Mouse (Mus musculus) urinary bladder, postnatal 10 days (tissue): ENCODE results near the gene Pdgfd.
A peak's percentile ranks its signal among the peaks of the same experiment; 100 is the strongest.
"Not testable (repeated sequence)": the region's sequence is repeated elsewhere in the genome, so short reads cannot be mapped to it uniquely, and the experiment has no call there.

Experiments used
- DNase-seq: peaks from one replicate; pipeline ENCODE4 v3.0.0; 2022; ENCODE audit warnings: low spot score

Gene Pdgfd

DNA sequence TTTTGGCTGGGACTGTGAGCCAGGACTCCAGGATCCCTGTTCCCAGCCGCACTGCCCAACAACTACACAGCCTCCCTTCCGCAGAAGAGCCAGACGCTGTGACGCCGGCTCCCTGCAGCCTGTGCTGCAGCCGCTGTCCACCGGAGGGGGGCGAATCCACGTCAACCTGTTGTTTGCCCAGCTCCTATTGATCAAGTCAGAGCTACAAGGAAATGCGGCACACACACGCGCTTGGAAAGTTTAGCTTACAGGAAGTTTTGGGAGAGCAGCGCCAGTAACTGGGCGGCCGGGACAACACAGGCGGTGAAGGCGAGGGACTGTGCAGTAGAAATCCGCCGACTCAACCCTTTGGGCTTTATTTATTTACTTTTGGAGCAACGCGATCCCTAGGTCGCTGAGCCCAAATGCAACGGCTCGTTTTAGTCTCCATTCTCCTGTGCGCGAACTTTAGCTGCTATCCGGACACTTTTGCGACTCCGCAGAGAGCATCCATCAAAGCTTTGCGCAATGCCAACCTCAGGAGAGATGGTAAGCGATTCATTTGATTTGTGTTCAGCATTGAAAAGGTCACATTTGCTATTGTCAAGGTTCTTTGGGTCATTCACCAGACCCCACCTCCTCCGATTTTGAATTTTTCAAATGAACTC, at the start of gene Pdgfd:
Gene Pdgfd (plus strand): TSS at position 194 of the 647 bp plus-strand sequence.
- DNase-seq: peak; percentile 14

DNA sequence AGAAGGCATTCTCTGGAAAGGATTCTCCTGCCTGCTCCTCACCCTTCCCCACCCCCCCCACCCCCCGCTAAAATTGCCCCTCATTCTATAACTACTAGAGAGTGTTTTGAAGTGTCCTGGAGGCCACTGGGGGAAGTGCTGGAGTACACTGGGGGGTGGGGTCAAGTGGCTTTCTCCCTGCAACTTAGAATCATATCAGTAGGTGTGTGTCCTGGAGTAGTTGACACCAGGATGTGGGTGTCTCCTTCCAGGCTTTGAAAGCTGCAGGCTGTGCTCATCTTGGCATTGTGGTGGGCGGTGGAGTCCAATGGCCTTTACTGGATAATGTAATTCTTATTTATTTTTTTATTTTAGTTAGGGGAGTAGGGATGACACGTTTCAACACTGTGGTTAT, 651 bp downstream of the Pdgfd start:
- DNase-seq: no peak

DNA sequence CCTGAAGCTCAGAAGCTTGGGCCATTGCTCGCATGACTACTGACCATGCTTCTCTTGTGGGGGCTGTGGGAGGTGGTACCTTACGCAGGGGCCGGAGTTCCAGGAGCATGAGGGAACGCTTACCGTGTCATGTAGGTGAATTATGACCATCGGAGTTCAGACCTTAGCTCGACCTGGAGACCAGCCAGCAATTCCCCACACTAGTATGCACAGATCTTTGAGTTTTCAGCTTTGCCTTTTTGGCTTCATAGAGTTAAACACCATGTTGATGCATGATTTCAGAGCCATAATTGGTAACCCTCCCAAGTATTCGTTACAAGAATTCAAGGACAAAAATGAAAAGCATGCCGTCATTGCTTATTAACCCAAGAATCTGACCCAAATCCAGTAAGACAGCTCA, 2.6 kb downstream of the Pdgfd start:
- DNase-seq: no peak

DNA sequence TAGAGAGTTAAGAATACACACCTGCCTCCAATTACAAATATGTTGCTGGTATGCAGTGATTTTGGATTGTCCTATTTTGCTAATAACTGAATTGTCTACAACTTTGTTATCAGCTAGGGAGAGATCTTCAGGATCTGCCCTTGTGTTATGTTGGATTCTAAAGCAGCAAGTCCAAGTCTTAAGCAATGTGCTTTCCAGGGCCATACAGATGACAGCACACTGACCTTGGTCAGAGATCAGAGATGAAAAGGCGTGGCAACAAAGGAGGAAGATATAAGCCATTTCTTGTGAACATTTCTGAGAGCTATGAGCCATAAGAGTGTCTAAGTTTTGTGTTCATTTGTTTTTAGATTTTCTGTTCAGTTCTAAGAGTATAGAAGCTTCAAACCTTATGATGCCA, 4.9 kb downstream of the Pdgfd start:
- DNase-seq: no peak

DNA sequence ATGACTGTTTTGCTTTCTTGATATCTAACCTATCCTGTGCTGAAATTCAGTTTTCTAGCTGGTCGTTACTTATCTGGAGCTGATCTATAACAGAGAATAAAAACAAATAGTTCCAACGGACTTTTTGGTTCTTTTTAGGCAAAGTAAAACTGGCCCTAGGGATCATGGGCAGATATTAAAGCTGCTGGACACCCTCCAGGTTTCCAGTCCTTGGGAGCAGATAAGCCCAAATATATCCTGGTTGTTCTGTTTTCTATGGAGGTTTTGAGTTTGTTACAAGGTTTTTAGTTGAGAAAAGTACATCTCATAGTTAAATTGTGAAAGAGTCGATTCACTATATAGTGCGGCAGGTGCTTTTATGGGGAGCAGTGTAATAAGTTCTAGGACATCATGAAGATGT, 7.3 kb downstream of the Pdgfd start:
- DNase-seq: no peak

DNA sequence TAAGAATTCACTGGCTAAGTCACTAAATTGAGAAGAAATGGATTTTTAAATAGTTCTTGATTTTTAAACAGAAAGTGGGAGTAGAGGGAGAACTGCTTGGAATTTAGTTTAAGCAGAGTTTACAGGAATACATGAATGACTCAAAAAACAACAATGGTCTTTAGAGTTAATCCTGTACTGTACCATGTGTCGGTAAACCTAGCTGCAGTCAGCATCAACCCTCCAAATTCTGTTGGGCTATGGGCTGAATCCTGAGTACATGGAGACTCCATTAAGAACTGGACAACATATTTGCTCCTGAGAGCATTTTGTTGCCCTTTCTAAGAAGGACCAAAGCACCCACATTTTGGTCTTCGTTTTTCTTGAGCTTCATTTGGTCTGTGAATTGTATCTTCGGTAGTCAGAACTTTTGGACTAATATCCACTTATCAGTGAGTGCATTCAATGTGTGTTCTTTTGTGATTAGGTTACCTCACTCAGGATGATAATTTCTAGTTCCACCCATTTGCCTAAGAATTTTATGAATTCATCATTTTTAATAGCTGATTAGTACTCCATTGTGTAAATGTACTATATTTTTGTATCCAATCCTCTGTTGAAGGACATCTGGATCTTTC, 14.0 kb downstream of the Pdgfd start:
- DNase-seq: no peak

DNA sequence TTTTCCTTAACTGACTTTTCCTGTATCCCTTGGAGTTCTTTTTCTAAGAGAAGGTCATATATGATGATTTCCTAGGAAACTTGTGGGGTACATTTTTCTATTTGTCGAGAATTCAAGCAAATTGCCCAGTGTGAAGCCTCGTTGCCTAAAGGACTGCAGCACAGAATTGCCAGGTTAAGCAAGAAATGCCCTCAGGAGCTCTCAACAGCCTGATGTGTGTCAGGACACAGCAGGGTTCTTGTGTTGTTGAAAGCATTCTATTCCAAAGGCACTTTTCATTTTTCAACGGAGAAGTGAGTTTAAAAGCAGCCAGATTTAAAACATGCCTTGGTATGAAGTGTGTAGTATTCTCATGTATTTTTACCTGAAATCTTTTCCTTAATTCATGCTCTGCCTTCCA, 19.6 kb downstream of the Pdgfd start:
- no peak for DNase-seq

DNA sequence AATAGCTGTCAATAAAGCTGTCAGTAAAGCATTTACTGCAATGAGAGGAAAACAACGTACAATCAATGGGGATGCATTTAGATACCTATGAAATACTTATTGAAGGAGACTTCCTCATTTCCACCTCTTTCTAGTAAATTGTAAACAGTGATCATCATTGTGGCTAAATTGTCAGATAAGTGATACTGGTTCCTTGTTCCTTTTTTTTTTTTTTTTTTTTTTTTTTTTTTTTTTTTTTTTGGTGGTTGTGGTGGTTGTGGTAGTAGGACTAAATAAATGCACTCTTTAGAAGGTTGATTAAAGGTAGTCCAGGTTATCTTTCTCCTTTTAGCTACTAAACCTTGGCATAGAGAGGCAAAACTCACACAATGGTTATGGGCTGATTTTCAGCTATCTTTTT, 25.0 kb downstream of the Pdgfd start:
- DNase-seq: no peak

DNA sequence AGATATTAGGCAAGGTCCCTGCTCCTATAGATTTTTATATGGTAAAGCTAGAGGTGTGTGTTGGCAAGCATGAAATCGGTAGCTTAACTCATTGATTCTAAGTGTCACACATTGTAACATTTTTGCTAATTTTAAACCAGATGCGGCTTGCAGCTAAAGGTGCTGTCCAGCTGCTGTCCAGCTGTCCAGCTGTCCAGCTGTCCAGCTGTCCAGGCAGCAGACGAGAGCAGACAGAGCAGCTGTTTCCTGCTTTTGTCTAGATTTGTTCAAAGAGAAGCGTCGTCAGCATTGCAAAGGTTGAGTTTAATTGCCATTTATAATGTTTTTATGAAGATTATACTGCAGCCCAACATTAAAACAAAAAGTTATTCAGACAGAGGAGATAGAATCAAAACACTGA, 44.5 kb downstream of the Pdgfd start:
- no peak for DNase-seq

DNA sequence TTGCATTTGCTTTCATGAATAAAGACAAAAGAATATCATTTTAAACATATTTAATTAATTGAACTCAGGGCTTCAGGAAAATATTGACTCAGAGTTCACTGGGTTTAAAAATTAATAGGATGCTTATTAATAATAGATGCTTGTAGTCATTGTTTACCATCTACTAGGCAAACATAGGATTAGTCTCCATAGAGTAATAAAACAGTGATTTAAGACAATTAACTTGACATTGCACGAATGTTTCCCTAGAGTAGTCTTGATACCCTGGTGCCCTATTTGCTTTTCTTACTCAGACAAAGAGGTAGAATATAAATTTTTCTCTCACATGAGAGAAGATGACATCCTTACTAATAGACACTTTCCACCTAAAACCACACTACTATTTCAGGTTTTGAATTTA, 49.1 kb downstream of the Pdgfd start:
- DNase-seq: no peak

DNA sequence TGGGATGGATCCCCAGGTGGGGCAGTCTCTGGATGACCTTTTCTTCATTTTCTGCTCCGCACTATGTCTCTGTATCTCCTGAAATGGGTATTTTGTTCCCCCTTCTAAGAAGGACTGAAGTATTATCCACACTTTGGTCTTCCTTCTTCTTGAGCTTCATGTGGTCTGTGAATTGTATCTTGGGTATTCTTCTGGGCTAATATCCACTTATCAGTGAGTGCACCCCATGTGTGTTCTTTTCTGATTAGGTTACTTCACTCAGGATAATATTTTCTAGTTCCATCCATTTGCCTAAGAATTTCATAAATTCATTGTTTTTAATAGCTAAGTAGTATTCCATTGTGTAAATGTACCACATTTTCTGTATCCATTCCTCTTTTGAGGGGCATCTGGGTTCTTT, 67.6 kb downstream of the Pdgfd start:
- DNase-seq: not testable (repeated sequence)

DNA sequence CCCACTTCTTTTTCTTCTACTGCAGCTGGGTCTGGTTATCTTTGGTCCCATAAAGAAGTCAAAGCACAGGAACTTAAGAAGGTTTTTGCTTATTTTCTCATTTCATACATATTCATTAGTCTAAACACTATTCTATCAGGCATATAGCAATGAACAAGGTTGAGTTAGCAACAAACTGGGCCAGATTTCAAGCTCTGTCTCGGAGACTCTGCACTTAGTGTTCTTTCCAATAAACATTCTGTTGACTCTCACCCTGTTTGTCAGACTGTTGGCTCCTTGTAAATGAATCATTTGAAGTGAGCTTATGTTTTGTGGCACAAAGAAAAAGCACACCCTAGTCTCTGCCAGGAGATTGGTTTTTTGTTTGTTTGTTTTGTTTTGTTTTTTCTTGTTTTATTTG, 81.9 kb downstream of the Pdgfd start:
- no peak for DNase-seq

DNA sequence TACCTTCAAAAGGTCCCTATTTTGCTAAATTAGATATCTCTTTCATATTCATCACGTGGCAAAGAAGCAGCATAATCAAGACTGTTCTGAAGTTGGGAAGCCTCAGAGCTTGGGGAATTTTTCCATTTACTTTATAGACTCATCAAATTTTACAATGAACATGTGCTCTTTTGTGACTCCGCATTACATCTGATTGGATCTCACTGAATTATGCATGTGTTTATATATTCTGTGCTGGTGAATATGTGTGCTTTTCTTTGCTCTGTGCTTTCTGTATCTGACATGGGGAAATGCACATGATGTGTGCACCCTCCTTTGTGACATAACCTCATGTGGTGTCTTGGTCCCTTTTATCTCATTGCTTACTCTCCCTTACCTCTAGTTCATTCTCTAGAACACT, 83.6 kb downstream of the Pdgfd start:
- DNase-seq: no peak

DNA sequence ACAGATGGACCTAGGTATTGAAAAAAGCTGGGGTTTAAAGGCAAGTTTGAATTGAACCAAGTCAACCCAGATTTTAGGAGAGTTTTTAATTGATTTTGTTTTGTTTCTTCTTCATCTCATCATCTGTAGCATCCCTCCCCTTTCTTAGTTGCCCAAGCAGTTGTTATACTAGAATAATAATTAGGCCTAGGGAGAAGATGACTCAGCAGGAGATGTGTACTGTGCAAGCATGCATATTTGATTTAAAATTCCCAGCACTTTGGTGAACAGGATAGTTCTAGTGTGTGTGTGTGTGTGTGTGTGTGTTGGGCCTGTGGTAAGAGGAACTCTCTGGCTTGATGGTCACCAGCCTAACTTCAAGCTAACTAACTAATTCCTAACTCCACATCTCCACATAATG, 88.7 kb downstream of the Pdgfd start:
- DNase-seq: no peak

DNA sequence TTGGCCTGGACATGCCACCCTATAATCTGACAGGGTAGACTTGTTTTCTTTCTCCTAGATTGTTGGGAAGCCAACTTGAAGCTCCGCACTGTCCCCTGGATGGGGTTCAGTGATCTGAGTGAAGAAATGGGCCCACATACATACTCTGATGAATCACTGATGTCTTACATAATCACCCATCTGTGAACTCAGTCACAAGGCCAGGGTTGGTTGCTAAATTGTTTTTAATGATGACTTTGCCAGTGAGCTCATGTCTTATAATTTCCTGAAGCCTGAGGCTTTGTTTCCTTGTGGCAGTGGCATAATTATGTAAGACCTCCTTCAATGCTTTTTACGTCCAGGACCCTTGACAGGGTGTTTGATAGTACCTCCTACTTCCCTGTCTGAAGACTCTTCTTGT, 96.4 kb downstream of the Pdgfd start:
- DNase-seq: no peak

DNA sequence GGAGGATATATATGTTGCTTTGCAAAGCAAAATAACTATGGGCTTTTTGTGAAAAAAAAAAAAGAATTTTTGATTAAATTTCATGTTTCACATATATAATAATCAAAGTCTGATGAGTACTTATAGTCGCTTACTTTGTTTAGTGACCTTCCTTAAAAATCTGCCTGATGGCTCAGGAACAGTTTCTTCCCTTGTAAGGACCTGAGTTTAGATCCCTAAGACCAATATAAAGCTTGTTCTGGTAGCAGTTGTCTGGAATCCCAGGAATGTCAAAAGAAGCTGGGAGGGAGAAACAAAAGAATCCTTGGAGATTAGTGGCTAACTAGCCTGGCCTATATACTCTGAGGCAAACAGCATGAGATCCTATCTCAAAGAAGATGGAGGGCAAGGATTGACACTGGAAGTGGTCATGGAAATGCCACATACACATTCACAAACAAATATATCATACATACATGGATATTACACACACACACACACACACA, 101.5 kb downstream of the Pdgfd start, which contains the start of gene Ddi1:
Gene Ddi1 (minus strand): TSS at position 51 of the 485 bp plus-strand sequence.
- DNase-seq: no peak

DNA sequence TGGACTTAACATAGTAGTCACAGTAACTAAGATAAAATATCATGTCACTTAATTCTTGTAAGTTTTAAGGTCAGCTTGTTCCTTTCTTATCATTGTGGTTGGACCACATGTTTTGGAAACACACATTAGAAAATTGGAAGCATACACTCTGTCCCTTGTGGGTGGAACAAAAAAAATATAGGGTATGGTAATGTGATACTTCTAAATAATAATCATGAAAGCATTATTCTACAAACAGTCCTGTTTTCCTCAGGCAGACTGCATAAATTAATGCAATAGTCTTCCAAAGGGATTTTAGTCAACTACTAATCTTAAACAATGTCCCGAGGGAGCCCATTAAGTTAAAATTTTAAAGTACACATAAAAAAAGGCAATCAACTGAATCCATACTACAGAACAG, 108.0 kb downstream of the Pdgfd start:
- DNase-seq: no peak

DNA sequence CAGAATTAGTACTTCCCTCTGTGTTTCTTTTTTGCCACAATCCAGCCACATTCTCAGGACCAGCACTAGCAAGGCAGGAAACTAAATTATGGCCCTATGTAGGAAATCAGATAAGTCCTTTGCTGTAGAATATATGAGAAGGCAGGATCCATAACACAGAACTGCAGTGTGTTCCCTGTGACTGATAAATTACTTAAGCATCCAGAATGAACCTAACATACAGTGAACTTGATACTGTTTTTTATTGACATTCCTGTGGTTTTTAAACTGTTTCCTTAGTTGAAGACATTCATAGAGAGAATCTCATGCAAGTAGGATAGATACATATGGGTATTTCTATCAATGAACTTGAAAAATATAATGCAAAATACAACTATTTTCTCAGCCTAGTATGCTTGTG, 109.1 kb downstream of the Pdgfd start:
- no peak for DNase-seq

DNA sequence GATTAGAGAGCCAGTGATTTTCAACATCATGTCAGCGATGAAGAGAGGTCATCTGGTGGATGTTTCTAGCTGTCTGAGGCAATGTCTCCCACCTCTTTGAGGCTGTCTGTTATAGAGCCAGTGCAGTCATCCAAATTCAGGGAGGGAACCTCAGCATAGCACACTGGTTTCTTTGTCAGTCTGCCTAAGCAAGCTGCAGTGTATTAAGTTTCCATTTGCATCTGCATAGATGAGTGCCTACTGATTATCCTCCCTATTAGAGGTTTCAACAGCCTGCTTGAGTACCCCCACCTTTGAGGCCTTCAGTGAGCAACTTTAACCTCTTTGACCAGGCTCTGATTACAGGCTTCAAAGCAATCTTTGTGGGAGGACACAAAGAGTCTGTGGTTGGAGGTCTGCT, 118.4 kb downstream of the Pdgfd start:
- DNase-seq: no peak

DNA sequence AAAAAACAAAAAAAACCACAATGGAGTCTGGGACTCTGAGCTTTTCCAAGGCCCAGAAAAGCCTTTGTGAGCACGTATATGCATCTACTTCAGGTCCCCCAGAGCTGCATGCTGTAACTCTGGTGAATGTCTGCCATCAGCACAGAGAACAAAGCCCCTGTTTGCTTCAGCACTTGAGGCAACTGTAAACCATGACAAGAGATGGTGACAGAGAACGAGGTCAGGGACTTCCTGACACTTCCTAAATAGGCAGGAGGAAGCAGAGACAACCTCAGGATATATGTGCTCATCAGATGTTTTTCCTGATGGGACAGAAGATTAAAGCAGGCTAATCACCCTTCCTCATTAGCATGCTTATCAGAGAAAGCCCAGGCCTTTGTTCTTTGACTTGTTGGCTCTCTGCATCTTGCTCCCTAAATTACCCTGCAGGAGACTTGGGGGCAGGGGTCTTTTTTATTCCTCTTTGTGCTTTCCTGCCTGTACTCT, 120.9 kb downstream of the Pdgfd start:
- no peak for DNase-seq

DNA sequence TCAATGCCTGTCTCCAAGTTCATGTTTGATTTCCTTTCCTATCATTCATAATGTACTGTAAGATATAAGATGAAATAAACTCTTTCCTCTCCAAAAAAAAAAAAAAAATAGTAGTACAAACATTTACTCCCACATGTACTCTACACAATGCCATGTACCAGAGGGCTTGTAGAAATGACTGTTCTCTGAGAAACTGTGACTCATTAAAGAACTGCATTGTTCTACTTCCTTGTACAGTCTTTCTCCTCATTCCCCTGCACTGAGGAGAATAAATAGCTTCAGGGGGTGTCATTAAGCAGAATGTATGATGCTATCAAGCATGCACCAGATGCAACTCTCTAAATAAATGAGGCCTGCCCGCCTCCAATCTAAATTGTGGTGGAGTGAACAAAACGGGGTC, 130.2 kb downstream of the Pdgfd start:
- DNase-seq: no peak

DNA sequence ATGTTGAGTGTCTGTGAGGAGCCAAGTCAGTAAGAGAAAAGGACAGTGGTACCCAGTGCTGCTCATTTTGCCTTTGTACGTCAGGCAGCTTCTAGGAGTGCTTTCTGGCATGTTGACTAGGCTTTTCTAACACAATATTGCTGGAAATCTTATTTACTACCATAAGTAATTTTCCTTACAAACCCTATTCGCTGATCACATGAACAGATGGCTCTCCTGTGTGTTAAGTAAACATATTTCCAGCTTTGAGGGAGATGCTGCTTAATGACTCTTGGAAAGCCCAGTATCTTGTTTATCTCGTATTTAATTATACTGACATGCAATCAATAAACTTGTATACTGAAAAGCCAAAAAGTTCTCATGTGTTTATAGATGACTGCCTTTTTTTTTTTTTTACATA, 133.7 kb downstream of the Pdgfd start:
- DNase-seq: no peak

DNA sequence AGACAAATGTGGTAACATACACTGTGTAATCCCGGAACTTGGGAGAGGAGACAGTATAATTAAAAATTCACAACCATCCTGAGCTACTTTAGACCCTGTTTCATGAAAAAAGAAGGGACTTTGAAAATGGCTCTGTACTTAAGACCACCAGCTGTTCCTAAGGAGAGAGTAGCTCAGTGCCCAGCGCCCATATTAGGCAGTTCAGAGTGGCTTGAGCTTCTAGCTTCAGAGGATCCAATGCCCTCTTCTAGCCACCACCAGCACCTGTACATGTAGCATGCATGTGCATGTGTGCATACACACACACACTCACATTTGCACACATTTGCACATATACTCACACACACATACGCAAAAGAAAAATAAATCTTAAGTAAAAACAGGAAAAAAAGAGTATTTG, 136.2 kb downstream of the Pdgfd start:
- no peak for DNase-seq

DNA sequence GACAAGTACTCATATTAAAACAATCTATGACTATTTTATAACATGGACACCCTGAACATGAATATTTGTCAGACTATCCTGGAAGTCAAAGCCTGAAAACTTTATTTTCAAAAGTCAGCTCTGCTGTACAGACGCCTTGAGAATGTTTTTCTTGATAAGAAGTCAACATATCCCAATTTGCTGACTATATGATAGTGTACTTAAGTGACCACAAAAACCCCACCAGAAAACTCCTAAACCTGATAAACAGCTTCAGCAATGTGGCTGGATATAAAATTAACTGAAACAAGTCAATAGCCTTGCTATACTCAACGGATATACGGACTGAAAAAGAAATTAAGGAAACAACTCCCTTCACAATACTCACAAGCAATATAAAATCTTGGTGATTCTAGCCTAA, 137.5 kb downstream of the Pdgfd start:
- no peak for DNase-seq
